Mouse (Mus musculus): Measurements from ENCODE around the gene Hdac4.

Hdac4 gene

DNA sequence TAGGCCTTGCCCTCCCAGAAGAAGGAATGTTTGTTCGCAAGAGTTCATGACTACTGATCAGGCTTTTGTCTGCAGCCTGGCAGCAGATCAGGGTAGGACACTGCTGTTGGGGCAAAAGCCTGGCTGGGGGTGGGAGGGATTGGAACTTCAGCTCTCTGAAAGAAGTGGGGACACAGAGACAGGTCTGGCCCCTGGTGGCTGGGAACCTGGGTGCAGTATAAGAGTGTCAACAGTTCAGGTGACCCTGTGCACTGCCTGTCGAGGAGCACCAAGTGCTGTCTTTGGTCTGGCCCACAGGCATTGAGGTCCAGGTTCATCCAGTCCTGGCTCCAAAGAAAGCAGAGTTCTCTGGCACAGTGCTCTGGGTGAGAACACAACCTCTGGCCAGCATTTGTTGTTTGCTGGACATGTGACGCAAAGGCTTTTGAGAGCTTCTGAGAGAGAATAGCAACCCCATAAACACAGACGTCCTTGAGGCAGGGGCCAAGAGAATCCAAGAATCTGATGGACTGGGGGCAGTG lies 95.1 kb downstream of the Hdac4 start:
- DNase-seq (ENCODE audit: low spot score in 2 of 2) = peak; percentile 34 to 42

DNA sequence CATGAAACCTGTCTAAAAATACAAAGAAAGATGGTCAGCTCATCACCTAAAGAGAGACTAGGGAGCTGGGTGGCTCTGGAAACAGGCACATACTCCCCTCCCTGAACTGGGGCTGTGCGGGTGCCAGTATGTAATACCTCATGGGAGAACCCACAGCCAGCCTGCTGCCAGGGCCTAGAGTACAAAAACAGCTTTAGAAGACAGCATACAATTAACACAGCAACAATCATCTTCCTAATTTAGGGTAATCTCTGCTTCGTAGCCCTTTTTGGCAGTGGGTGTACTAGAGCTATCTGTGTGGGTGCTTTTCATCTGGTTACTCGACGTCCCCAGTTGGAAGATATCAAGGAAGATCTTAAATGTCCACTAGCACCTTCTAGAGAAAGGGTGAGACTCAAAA lies 95.5 kb downstream of the Hdac4 start:
- DNase-seq (ENCODE audit: low spot score in 2 of 2) = peak; percentile 28 to 32

DNA sequence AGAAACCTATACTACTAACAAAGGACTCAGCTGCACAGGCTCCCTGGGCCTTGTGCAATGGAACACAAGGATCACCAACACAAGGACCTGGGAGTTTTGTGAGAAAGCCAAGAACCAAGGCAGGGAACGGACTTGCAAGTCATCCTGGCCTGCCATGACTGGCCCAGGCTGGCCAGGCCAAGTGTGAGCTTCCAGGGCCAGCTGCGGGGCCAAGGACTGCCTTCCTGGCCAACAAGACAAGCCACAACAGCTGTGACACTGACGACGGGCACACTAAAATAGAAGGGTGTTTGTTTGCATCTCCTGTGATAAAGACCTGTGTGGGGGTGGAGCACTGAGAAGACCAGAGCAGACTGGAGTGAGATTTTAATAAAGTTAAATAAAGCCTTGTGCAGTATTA lies 96.0 kb downstream of the Hdac4 start:
- no peak for DNase-seq (ENCODE audit: low spot score in 2 of 2)

DNA sequence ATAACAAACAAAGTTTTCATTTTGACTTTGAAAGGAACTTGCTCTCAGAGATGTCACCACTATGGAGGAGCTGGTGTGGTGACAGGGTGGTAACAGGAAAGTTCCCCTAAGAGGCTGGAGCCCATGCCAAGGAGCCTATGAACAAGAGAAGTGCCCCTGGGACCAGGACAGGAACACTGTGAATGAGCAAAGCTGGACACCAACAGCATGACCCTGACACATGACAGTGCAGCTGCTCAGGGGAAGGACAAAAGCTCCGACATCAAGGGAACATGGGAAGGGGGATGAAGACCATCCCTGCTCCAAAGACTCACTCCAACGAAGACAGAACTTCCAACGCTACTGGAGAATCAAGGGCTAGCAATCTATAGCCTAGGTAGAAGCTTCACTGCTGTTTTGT lies 97.0 kb downstream of the Hdac4 start:
- DNase-seq (ENCODE audit: low spot score in 2 of 2) = no peak

DNA sequence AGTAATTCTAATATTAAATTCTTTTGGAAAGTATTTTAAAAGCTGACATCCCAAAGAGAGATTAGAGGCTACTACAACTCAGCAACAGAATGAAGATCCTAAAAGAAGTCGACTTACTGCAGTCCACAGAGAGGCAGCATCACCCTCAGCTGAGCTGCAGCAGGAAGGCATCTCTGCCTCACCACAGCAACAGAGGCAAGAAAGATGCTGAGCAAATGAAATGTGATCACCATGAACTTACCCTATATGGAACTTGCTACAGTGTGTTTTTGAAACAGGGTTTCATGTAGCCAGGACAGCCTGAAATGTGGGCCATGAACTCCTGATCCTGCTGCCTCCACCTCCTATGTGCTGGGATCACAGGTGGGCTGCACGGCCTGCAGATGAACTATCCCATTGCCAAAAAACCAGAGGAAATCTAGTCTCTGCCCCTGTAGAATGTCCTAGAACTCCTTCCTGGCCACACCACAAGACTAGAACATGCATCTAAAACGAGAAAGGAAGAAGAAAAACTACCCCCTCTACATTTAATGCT lies 98.4 kb downstream of the Hdac4 start:
- no peak for DNase-seq (ENCODE audit: low spot score in 2 of 2)

DNA sequence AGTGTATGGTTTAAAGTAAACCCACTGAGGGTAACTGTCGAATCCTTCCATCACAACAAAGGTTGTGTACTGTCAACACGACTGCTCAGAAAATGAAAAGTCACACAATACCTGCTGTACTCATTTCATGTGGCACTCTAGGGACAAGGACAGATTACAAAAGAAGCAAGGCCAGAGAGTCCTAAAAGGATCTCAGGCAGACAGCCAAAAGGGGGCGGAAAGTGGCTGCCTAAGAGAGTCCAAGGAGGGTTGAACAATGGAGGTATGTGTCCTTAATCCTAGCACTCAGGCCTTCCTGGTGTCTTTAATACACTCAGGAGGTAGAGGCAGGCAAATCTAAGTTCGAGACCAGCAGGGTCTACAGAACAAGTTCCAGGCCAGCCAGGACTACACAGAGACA lies 103.2 kb downstream of the Hdac4 start:
- DNase-seq (ENCODE audit: low spot score in 2 of 2) = no peak

DNA sequence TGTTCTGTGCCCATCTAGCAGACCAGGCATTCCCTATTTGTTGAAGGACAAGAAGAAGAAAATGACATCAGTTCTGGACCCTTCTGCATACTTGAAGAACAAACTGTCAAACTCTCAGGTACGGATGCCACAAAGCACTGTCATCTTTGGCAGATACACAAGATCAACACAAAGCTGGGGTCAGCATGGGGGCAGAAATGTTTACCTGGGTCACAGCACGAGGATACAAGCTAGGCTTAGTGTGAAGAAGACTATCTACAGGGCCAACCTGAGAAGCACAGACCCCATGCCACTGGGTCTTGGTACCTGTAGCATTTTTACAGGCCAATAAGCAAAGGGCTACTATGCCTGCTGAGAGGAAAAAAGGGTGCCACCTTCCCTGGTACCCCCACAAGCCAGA lies 107.7 kb downstream of the Hdac4 start:
- no peak for DNase-seq (ENCODE audit: low spot score in 2 of 2)

DNA sequence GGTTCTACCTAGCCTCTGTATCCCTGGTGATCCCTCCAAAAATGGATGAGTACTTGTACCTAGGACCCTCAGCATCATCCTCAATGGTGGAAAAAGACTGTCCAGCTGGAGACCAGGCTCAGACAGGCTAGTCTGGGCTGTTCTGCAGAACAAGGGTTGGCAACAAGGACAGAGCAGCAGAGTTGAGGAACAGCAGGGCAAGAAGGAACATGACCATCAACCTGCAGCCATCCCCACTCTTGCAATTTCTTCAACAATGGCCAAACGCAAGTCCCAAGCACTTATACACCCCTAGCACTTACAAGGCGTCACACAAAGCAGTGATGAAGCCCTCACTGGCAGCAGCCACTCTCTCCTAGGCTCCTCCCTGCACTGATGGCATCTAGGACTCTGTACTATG lies 108.2 kb downstream of the Hdac4 start:
- DNase-seq (ENCODE audit: low spot score in 2 of 2) = no peak

DNA sequence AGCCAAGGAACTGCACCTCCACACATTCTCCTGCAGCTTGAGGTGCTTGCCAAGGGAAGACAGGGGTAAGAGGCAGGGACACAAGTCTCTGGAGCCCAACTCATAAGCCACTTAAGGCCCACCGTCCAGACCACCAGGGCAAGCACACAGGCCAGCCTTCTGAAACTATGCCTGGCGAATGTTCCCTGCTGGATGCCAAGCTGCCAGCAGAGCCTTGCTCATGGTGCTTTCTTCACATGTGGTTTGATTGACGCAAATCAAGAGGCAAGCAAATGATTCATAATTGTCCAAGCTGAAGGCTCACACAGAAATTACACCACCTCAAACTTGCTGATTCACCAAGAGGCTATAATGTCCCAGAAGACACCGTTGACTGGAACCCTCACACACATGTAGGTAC lies 108.7 kb downstream of the Hdac4 start:
- no peak for DNase-seq (ENCODE audit: low spot score in 2 of 2)

DNA sequence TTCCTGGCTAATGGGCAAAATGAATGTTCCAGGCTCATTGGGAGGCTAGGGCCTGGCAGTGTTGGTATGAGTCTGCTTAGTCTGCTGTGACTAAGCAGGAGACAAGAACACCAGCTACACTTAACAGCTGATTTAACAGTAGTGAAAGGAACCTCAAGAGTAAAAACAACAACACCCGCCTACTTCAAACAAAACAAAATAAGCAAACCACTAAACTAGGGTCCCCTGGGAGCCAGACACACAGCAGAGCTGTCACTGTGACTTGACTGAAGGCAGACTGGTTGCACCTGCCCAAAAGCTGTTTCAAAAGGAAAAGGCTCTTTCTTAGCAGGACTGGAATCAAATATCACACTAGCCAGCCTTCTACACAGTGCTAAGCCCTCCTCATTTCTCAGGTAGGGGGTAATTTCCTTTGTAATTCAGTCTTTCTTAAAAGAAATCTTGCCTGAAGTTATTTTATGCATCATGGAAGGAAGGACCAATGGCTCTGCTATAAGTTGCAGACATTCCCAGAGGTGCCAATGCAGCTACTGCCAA lies 109.2 kb downstream of the Hdac4 start:
- no peak for DNase-seq (ENCODE audit: low spot score in 2 of 2)

DNA sequence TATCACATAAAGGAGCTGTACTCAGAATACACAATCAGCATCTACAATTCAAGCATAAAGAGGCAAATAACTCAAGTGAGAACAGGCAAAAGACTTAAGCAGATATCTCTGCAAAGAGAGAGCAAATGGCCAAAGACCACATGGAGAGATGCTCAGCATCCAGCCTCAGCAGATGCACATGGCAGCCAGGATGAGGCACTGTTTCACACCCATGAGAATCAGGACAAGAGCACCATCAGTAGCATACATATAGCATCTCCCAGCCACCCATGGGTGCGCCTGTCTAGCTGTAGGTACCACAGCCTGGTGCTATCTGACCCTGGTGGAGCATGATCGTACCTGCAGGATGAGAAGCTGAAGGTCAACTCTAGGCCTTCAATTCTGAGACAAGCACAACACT lies 110.8 kb downstream of the Hdac4 start:
- DNase-seq (ENCODE audit: low spot score in 2 of 2) = no peak

DNA sequence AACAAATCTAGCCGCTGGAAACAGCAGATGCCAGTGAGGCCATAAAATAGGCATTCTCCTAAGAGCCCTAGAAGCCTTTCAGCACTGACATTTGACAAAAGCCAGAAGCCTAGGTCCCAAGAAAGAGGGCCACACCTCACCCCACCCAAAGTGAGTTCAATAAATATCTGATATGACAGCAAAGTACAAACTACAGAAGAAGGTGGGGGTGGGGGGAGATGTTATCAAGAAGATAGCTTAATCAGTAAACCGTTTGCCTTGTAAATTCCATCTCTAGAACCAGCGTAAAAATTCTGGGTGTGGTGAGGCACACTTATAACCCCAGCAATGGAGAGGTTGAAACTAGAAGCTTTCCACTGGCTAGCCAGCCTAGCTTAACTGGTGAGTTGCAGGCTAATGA lies 111.5 kb downstream of the Hdac4 start:
- no peak for DNase-seq (ENCODE audit: low spot score in 2 of 2)

DNA sequence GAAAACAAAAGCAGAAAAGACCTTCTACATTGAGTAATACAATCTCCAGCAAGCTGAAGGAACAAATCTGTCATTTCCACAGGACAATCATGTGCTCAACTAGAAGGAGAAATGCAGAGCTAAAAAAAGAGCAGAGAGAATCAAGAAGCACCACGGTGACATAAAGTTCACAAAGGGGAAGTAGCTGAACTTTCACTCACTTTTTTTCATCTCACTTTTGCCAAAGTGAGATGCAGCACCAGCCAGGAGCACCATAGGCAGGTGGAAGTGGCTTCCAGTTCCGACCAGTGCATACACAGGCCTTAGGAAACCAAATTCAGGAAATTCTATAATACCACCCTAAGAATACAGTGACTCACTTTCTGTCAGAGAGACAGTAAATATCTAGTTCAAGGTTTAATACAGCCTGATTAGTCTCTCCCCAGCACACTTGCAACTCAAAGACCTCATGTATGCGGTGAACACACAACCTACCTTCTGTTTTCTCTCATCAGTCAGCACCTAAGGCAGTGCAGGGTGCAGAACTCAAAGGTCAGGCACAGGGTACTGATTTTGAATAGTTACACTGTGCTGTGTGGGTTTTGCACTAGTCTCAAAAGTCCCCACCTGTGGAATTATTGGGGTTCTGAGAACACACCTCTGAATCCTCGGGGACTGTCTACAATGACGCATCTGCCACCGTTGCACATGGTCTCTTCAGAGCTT lies 112.5 kb downstream of the Hdac4 start:
- DNase-seq (ENCODE audit: low spot score in 2 of 2) = no peak

DNA sequence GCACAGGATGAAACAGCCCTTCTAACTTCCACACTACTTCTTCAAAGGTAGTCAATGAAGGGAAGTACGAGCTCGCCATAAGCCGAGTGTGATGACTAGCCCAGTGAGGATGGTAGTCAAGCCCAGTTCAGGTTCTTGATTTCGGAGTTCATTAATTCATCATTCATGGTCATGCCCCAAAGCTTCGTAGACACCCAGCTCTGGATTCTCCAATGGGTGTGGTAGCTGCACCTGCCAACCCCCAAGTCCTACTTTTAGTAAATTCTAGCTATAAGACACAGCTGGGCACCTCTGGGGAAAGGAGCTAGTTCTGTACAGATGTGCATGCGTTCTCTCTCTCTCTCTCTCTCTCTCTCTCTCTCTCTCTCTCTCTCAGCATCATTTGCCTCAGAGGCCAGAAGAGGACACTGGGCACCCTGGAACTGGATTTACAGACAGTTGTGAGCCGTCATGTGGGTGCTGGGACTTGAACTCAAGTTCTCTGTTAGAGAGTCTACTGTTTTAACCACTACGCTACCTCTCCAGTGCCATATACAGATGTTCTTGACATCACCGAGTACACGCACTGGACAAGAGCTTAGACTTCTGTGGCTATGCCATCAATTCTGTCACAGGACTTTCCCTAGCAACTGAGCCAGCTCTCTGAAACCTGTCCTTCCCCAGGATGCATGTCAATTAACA lies 113.2 kb downstream of the Hdac4 start:
- no peak for DNase-seq (ENCODE audit: low spot score in 2 of 2)

DNA sequence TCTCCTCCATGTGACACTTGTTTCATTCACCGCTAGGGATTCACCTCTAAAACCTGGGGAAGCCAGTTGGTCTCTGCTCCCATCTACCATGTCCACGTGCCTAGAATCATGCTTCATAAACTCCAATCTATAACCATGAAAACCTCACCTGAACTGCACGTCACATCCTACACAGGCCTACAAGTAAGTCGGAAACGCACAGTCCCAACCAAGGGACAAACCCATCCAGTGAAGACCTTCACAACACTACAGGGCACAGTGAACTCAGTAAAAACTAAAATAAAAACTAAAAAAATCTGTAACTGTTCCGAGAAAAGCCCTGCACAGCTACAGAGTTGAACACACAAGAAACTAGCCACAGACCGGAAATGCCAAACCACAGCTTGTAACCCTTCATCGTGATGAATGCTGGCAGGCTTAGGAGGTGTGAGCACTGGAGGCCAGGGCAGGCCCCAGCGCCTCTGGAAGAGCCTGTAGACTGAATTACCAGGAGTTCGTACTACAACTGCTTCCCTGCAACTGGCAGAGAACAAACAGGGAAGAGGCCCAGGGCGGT lies 115.4 kb downstream of the Hdac4 start:
- DNase-seq (ENCODE audit: low spot score in 2 of 2) = no peak

DNA sequence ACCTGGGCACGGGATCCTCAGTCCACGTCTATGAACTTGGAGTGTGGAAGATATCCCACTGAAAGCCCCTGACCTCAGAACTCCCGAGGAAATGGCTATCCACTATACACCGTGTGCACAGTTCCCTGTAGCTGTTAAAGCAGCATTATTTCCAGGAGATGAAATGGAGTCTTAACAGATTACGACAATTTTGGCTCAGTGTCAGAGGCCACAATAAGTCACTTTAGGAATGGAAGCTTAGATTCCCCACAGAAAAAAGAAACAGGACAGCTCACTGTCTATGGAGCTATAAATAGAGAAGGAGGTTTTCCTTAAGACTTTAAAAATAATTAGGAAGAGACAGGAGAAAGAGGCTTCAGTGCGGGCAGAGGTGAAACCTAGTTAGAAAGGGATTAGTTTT lies 120.2 kb downstream of the Hdac4 start:
- no peak for DNase-seq (ENCODE audit: low spot score in 2 of 2)

DNA sequence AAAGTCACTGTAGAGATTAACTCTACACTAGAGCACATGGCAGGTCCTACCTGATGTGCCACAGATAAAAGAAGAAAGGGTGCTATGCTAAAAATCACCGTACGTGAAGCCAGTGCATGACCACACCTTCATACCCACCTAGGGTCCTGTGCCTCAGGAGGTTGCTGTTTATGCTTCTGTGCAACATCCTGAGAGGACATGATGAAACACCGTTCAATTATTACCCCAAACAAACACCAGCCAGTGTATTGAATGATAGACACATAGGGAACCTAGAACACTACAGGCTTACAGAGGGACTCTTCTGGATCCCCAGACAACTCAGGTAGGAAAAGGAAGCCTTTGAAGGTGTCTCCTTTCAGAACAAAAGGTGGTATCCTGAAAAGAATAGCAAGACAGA lies 120.8 kb downstream of the Hdac4 start:
- no peak for DNase-seq (ENCODE audit: low spot score in 2 of 2)

DNA sequence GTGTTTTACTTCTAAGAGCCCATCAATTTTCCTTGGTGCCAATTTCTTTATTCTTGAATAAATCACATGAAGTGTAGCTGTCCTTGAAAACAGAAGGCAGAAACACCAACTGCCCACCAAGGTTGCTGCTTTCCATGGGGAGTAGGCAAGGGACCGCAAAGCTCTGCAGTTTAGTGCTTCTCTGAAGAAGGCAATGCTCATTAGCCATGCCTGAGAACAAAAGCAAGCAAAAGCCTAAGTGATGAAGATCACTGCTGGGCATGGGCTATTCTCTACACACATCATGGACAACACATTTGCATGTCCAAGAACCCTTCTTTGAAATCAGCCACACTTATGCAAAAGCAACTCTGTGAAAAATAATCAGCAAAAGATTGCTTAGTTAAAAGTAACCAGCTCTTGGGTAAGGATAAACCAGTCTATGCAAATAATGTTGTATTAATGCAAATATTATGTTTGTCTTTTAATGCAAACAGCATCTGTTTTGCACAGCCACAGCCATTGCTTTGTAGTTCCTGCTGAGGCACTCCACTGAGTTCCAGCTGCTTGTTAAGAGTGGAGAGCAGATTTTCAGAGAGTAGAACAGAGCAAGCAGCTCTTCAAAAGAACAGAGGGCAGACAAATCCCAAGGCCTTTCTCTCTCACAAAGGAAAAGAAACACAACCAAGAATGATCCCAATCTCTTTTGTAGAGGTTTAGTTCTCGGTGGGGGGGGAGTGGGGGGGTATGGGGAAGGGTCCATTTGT lies 125.4 kb downstream of the Hdac4 start:
- no peak for DNase-seq (ENCODE audit: low spot score in 2 of 2)

DNA sequence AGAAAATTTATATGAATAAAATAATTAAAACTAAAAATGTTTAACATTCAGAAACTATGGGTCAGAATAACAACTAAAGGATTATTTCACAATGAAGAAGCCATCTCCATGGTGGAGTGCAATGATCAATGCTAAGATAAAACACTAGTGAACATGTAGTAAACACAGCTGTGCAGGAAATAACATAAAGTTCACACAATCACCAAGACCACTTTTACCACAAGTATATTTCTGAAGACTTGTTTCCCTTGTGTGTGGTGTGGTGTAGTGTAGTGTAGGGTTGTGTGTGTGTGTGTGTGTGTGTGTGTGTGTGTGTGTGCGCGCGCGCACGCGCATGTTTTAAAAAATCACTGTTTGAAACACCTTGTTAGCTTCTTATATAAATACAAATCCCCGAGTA lies 126.0 kb downstream of the Hdac4 start:
- DNase-seq (ENCODE audit: low spot score in 2 of 2) = no peak

DNA sequence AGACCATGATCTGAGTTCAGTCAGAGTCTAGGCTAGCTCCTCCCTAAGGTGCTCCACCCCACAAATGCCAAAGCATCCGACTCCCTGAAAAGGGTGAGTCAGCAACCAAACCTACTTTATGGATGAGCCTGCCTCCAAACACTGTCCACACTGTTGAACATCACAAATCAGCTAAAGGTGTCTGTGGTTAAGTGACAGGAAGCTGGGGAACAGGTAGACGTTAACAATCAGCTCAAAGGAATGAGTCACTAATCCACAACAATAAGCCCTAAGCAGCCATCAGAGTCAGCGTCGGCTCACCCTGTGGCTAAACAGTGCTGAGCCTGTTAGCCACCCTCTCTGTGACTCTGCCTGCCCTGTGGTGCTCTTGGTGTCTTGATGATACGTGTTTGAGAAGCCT lies 131.2 kb downstream of the Hdac4 start:
- no peak for DNase-seq (ENCODE audit: low spot score in 2 of 2)

DNA sequence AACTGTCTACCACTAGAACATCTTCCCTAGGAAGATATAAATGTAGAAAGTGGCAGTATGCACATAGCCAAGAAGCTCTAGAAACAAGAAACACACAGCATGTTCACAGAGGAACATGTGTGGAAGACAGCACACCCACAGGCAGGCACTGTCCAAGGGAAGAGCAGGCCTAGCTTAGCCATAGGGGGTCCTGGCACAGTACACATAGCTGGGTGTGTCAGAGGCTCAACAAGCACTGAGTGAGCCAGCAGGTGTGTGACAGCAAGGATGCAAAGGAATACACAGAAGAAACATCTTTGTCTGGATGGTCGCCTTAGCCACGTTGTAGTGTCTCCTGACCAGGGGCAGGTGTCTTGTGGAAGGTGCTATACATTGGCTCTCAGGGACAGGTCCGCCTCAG lies 132.2 kb downstream of the Hdac4 start:
- DNase-seq (ENCODE audit: low spot score in 2 of 2) = no peak
